Mouse (Mus musculus) erythroblast, embryonic 14.5 days (primary cell): Measurements from ENCODE around the gene Car10. TPM values are rescaled to one million over a fixed set of nuclear protein-coding genes. Genes with fewer than 3 reads are reported as not detected.

ENCODE experiments used
- H3K27me3 ChIP-seq: 2 replicates; pipeline ENCODE4 v1.6.1; 2012; ENCODE audit warnings: inconsistent platforms; ENCODE audit not compliant: control insufficient read depth
- H3K36me3 ChIP-seq: 2 replicates; pipeline ENCODE4 v1.6.1; 2012; ENCODE audit warnings: mild to moderate bottlenecking, inconsistent platforms; ENCODE audit not compliant: control insufficient read depth
- H3K4me1 ChIP-seq: 2 replicates; pipeline ENCODE4 v1.6.1; 2012; ENCODE audit warnings: inconsistent platforms; ENCODE audit not compliant: control insufficient read depth
- H3K4me3 ChIP-seq: replicated peaks from 2 replicates; pipeline ENCODE3; 2012; ENCODE audit warnings: moderate library complexity, mild to moderate bottlenecking, inconsistent platforms
- H3K9me3 ChIP-seq: 2 replicates; pipeline ENCODE4 v1.6.1; 2012; ENCODE audit warnings: low read length, inconsistent platforms, mixed read lengths; ENCODE audit not compliant: control insufficient read depth
- GATA1 ChIP-seq: IDR thresholded peaks from 2 replicates; pipeline ENCODE4 v1.6.1; 2012; ENCODE audit warnings: low read length, inconsistent platforms, mixed read lengths
- TAL1 ChIP-seq: IDR thresholded peaks from 3 replicates; pipeline ENCODE4 v1.6.1; 2012; ENCODE audit warnings: low read length, inconsistent platforms, mixed read lengths
- polyA plus RNA-seq: library from polyadenylated mRNA; stranded (reverse); fragments of >175 nt; gene quantifications from 2 replicates; pipeline ENCODE4 v1.2.3, GENCODE M21; 2012

Car10 gene
- polyA plus RNA-seq, 1 experiment: not detected

GRCm38 (mm10) chr11:93100606-93101005 lies 2.8 kb downstream of the Car10 start:
- H3K4me3 ChIP-seq: no peak overlapping the region
- peaks cover 2% of the 10 kb centered on the region; the same call in 1 of the 2 replicates for H3K9me3 ChIP-seq
- no peak for TF ChIP-seq GATA1
- TF ChIP-seq TAL1: no peak
- H3K4me1 ChIP-seq: no peaks in the 10 kb centered on the region
- H3K27me3 ChIP-seq: peaks cover 45% of the 10 kb centered on the region
- H3K36me3 ChIP-seq: no peaks in the 10 kb centered on the region

- TF ChIP-seq TAL1 (no peak), GATA1 (no peak)
- Histone ChIP-seq H3K4me3 (no peak overlapping the region), H3K4me1 (no peaks in the 10 kb centered on the region), H3K9me3 (peaks cover 2% of the 10 kb centered on the region; the same call in 1 of the 2 replicates), H3K36me3 (no peaks in the 10 kb centered on the region), H3K27me3 (peaks cover 45% of the 10 kb centered on the region)
Measured at GRCm38 (mm10) chr11:93101106-93101505, 3.3 kb downstream of the Car10 start.

- Histone ChIP-seq H3K9me3 (peaks cover 2% of the 10 kb centered on the region; the same call in 1 of the 2 replicates), H3K27me3 (peaks cover 39% of the 10 kb centered on the region)
- no peak for TF ChIP-seq GATA1
- no peak for TF ChIP-seq TAL1
Measured at GRCm38 (mm10) chr11:93102321-93102720, 4.5 kb downstream of the Car10 start.

GRCm38 (mm10) chr11:93103101-93103815 lies 5.4 kb downstream of the Car10 start:
- peaks cover 30% of the 10 kb centered on the region for H3K27me3 ChIP-seq
- no peak overlapping the region for H3K4me3 ChIP-seq
- H3K36me3 ChIP-seq: no peaks in the 10 kb centered on the region
- H3K9me3 ChIP-seq: peaks cover 2% of the 10 kb centered on the region; the same call in 1 of the 2 replicates
- no peaks in the 10 kb centered on the region for H3K4me1 ChIP-seq
- TF ChIP-seq GATA1 (no peak), TAL1 (no peak)

More at GRCm38 (mm10) chr11:93102321-93102720, 4.5 kb downstream of the Car10 start:
- Histone ChIP-seq H3K4me1 (no peaks in the 10 kb centered on the region), H3K36me3 (no peaks in the 10 kb centered on the region), H3K4me3 (no peak overlapping the region)

GRCm38 (mm10) chr11:93109451-93109850 lies 11.6 kb downstream of the Car10 start:
- TF ChIP-seq GATA1: no peak
- no peak for TF ChIP-seq TAL1
- Histone ChIP-seq H3K4me1 (no peaks in the 10 kb centered on the region), H3K9me3 (no peaks in the 10 kb centered on the region)

GRCm38 (mm10) chr11:93120766-93121415 lies 23.1 kb downstream of the Car10 start:
- TF ChIP-seq GATA1 (no peak), TAL1 (no peak)
- peaks cover 7% of the 10 kb centered on the region; the same call in 1 of the 2 replicates for H3K9me3 ChIP-seq
- H3K4me1 ChIP-seq: no peaks in the 10 kb centered on the region
- H3K27me3 ChIP-seq: no peaks in the 10 kb centered on the region
- no peak overlapping the region for H3K4me3 ChIP-seq
- H3K36me3 ChIP-seq: no peaks in the 10 kb centered on the region

More at GRCm38 (mm10) chr11:93109451-93109850, 11.6 kb downstream of the Car10 start:
- no peak overlapping the region for H3K4me3 ChIP-seq
- H3K36me3 ChIP-seq: no peaks in the 10 kb centered on the region
- H3K27me3 ChIP-seq: no peaks in the 10 kb centered on the region

GRCm38 (mm10) chr11:93123691-93124090 lies 25.9 kb downstream of the Car10 start:
- Histone ChIP-seq H3K4me3 (no peak overlapping the region), H3K27me3 (no peaks in the 10 kb centered on the region), H3K4me1 (no peaks in the 10 kb centered on the region), H3K36me3 (no peaks in the 10 kb centered on the region), H3K9me3 (peaks cover 7% of the 10 kb centered on the region; the same call in 1 of the 2 replicates)
- TF ChIP-seq GATA1 (no peak), TAL1 (no peak)

GRCm38 (mm10) chr11:93126466-93126865 lies 28.6 kb downstream of the Car10 start:
- no peaks in the 10 kb centered on the region for H3K27me3 ChIP-seq
- no peak overlapping the region for H3K4me3 ChIP-seq
- H3K36me3 ChIP-seq: no peaks in the 10 kb centered on the region
- H3K4me1 ChIP-seq: no peaks in the 10 kb centered on the region
- TF ChIP-seq GATA1 (no peak), TAL1 (no peak)
- H3K9me3 ChIP-seq: peaks cover 3% of the 10 kb centered on the region; the same call in 1 of the 2 replicates

- Histone ChIP-seq H3K4me3 (no peak overlapping the region), H3K27me3 (no peaks in the 10 kb centered on the region), H3K36me3 (no peaks in the 10 kb centered on the region), H3K4me1 (no peaks in the 10 kb centered on the region), H3K9me3 (peaks cover 3% of the 10 kb centered on the region; the same call in 1 of the 2 replicates)
- no peak for TF ChIP-seq GATA1
- no peak for TF ChIP-seq TAL1
Measured at GRCm38 (mm10) chr11:93128481-93128880, 30.7 kb downstream of the Car10 start.
